Mouse (Mus musculus) thymus, adult 2 months (tissue): Measurements from ENCODE around the gene Zfp182. TPM values are rescaled to one million over a fixed set of nuclear protein-coding genes. Genes with fewer than 3 reads are reported as not detected.

Experiments used
- DNase-seq: peaks from one replicate; pipeline ENCODE4 v3.0.0; 2021
- H3K27ac ChIP-seq: fragments of 200-500 bp; 2 replicates; pipeline ENCODE4 v1.5.1; 2012; ENCODE audit warnings: low read length, control low read depth; ENCODE audit not compliant: control insufficient read depth, insufficient read depth
- H3K27me3 ChIP-seq: fragments of 200-500 bp; 2 replicates; pipeline ENCODE4 v1.6.1; 2012; ENCODE audit warnings: mild to moderate bottlenecking, low read length, moderate library complexity, mixed read lengths; ENCODE audit not compliant: control insufficient read depth, insufficient read depth
- H3K36me3 ChIP-seq: fragments of 200-500 bp; 2 replicates; pipeline ENCODE4 v1.6.1; 2012; ENCODE audit warnings: mild to moderate bottlenecking, low read length, moderate library complexity; ENCODE audit not compliant: control insufficient read depth, insufficient read depth
- H3K4me1 ChIP-seq: fragments of 200-500 bp; replicated peaks from 2 replicates; pipeline ENCODE4 v1.6.1; 2012; ENCODE audit warnings: low read length; ENCODE audit not compliant: control insufficient read depth, insufficient read depth
- H3K4me3 ChIP-seq: fragments of 200-500 bp; 2 replicates; pipeline ENCODE4 v1.5.1; 2012; ENCODE audit warnings: mild to moderate bottlenecking, low read length, control low read depth, moderate library complexity; ENCODE audit not compliant: control insufficient read depth, insufficient read depth
- CTCF ChIP-seq: fragments of 200-500 bp; IDR thresholded peaks from 2 replicates; pipeline ENCODE4 v1.5.1; 2012; ENCODE audit warnings: mild to moderate bottlenecking, control low read depth, low read length, moderate library complexity, borderline replicate concordance; ENCODE audit not compliant: control insufficient read depth, poor library complexity, insufficient read depth; ENCODE audit errors: extremely low read depth
- POLR2A ChIP-seq: fragments of 200-500 bp; IDR thresholded peaks from 2 replicates; pipeline ENCODE4 v1.6.1; 2012; ENCODE audit warnings: mild to moderate bottlenecking, low read length, control low read depth, moderate library complexity; ENCODE audit not compliant: control insufficient read depth, poor library complexity, insufficient read depth; ENCODE audit errors: extremely low read depth
- WGBS: fragments of 180-500 bp; shearing (Covaris S2); methylation state at CpG from one replicate; pipeline ENCODE4 v1.1.7; 2018; 5-methylcytosine and 5-hydroxymethylcytosine counted together
- polyA plus RNA-seq: library from polyadenylated mRNA; depleted of rRNA; stranded (reverse); fragments of >200 nt; gene quantifications from 2 replicates; pipeline ENCODE4 v1.2.3, GENCODE M21; 2012; rRNA removed

Zfp182 gene
- polyA plus RNA-seq, 1 experiment = 2.3 TPM

DNA sequence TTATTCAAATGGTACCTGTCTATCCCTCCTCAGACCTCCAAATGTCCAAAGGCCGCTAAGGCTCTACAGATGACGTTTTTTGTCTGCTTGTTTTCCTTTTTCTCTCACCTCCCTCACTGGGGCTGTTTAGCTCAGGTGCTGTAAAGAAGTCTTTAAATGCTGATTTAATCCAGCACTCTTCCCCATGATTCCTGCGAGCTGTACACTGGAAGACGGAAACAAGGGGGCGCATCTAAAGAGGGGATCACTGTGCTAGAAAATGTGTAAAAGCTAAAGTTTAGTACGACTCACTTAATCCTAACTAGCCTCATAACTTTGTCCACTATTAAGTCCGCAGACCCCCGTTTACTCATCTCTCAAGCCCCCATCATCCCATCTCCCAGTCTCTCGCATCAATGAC, 656 bp downstream of the Zfp182 start:
- Histone ChIP-seq H3K4me1 (no peaks in the 10 kb centered on the region; the same call in 1 of the 2 replicates), H3K27ac (no peak overlapping the region), H3K4me3 (peak overlapping the region; percentile 79), H3K27me3 (no peaks in the 10 kb centered on the region), H3K36me3 (no peaks in the 10 kb centered on the region)
- 15% methylated on average over 9 of the region's 9 CpGs for WGBS
- DNase-seq = no peak
- no peak for TF ChIP-seq POLR2A
- no peak for TF ChIP-seq CTCF

DNA sequence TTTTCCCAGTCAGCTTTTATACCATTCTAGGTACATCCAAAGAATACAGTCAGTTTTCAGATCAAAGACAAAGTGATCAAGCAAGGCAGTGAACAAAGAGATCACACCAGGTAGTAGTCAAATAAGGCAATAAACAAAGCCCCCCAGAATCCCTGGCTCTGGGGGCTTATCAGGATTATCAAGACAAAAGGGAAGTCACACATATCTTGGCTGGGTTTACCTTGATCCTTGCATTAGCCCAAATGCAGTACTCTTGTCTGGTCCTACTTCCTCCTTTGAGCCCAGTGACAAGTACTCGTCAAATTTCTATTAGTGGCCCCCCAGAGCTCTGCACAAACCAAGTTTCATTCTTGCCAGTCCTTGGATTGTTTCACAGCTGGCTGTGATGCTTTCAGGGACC, 81.2 kb downstream of the Zfp182 start:
- no peak for DNase-seq
- no peaks in the 10 kb centered on the region for H3K4me1 ChIP-seq
- H3K27ac ChIP-seq = no peak overlapping the region
- WGBS = 57% methylated on average over 1 of the region's 1 CpGs
- TF ChIP-seq POLR2A = no peak
- no peak for TF ChIP-seq CTCF
- H3K36me3 ChIP-seq = no peaks in the 10 kb centered on the region
- no peak overlapping the region for H3K4me3 ChIP-seq
- H3K27me3 ChIP-seq = no peaks in the 10 kb centered on the region

Other genes with a start within 250 kb of the Zfp182 start
- 8.3 and 12.0 TPM in 2 replicates for gene Timp1, start 192.2 kb downstream of the Zfp182 start, polyA plus RNA-seq
- 0.67 and 0.88 TPM in 2 replicates for gene Syn1, start 141.3 kb downstream of the Zfp182 start, polyA plus RNA-seq
- 80.6 and 81.6 TPM in 2 replicates for gene Cfp, start 130.8 kb downstream of the Zfp182 start, polyA plus RNA-seq
- 17.4 and 19.4 TPM in 2 replicates for gene Elk1, start 111.7 kb downstream of the Zfp182 start, polyA plus RNA-seq
- gene Uxt, start 100.3 kb downstream of the Zfp182 start, polyA plus RNA-seq = 18.7 and 23.4 TPM in 2 replicates
- gene Spaca5, start 6.1 kb upstream of the Zfp182 start, polyA plus RNA-seq = not detected in 2 replicates
- gene Zfp300, start 27.2 kb upstream of the Zfp182 start, polyA plus RNA-seq = 0.05 TPM in 2 replicates
- not detected in 2 replicates for gene Ssxa1, start 53.5 kb upstream of the Zfp182 start, polyA plus RNA-seq
- not detected in 2 replicates for gene Gm21876, start 113.3 kb upstream of the Zfp182 start, polyA plus RNA-seq